Mouse (Mus musculus) heart, embryonic 12.5 days (tissue): ENCODE results near the gene Zfp668. TPM values are rescaled to one million over a fixed set of nuclear protein-coding genes. Genes with fewer than 3 reads are reported as not detected.
"Not testable (repeated sequence)": the region's sequence is repeated elsewhere in the genome, so short reads cannot be mapped to it uniquely, and the experiment has no call there.

Experiments used
- ATAC-seq: fragments of 200-750 bp; cut with Nextera tagmentation; 2 replicates; pipeline ENCODE4 v1.8.0; 2017; ENCODE audit warnings: moderate TSS enrichment, moderate library complexity; ENCODE audit not compliant: insufficient number of reproducible peaks, low FRiP score
- H3K27ac ChIP-seq: fragments of 300-500 bp; sonication (generic); 2 replicates; pipeline ENCODE4 v1.5.1; 2016; ENCODE audit warnings: mild to moderate bottlenecking, moderate library complexity; ENCODE audit not compliant: poor library complexity, severe bottlenecking
- H3K27me3 ChIP-seq: fragments of 300-500 bp; sonication (generic); replicated peaks from 2 replicates; pipeline ENCODE4 v1.6.1; 2016; ENCODE audit warnings: mild to moderate bottlenecking, moderate library complexity
- H3K36me3 ChIP-seq: fragments of 300-500 bp; sonication (generic); 2 replicates; pipeline ENCODE4 v1.6.1; 2016; ENCODE audit warnings: mild to moderate bottlenecking, moderate library complexity
- H3K4me1 ChIP-seq: fragments of 300-500 bp; sonication (generic); replicated peaks from 2 replicates; pipeline ENCODE4 v1.6.1; 2016; ENCODE audit warnings: mild to moderate bottlenecking
- H3K4me2 ChIP-seq: fragments of 300-500 bp; sonication (generic); 2 replicates; pipeline ENCODE4 v1.6.1; 2016; ENCODE audit warnings: mild to moderate bottlenecking, moderate library complexity
- H3K4me3 ChIP-seq: fragments of 300-500 bp; sonication (generic); 2 replicates; pipeline ENCODE4 v1.5.1; 2016; ENCODE audit warnings: mild to moderate bottlenecking
- H3K9ac ChIP-seq: fragments of 300-500 bp; sonication (generic); 2 replicates; pipeline ENCODE4 v1.6.1; 2016; ENCODE audit warnings: mild to moderate bottlenecking, moderate library complexity
- H3K9me3 ChIP-seq: fragments of 300-500 bp; sonication (generic); replicated peaks from 2 replicates; pipeline ENCODE4 v1.6.1; 2016; ENCODE audit warnings: mild to moderate bottlenecking, moderate library complexity
- WGBS: fragments of 180-500 bp; shearing (Covaris S2); methylation state at CpG from one replicate; pipeline ENCODE4 v1.1.7; 2016; 5-methylcytosine and 5-hydroxymethylcytosine counted together
- polyA plus RNA-seq: library from polyadenylated mRNA; unstranded; fragments of >200 nt; fragmentation: Nextera tagmentation; extraction: Ambion mirVana; gene quantifications from 2 replicates; pipeline ENCODE4 v1.2.1, GENCODE M21; 2016

Zfp668 gene
- polyA plus RNA-seq, 1 experiment from 2014 or later: 11.4 TPM

- Histone ChIP-seq H3K4me2 (peak overlapping the region; percentile 83), H3K9ac (peak overlapping the region; percentile 89), H3K27me3 (no peaks in the 10 kb centered on the region), H3K4me1 (peaks cover 11% of the 10 kb centered on the region), H3K36me3 (peaks cover 28% of the 10 kb centered on the region), H3K27ac (peak overlapping the region; percentile 93), H3K9me3 (no peaks in the 10 kb centered on the region), H3K4me3 (peak overlapping the region; percentile 89)
- ATAC-seq: peak; percentile 93
- under 1% methylated on average over 45 of the region's 46 CpGs for WGBS
Observed at GRCm38 (mm10) chr7:127841340-127842000, 35.2 kb downstream of the Zfp668 start.

GRCm38 (mm10) chr7:127840886-127841285 is 35.7 kb downstream of the Zfp668 start:
- H3K27me3 ChIP-seq: no peaks in the 10 kb centered on the region
- peak overlapping the region; percentile 89 for H3K9ac ChIP-seq
- peak overlapping the region; percentile 83 for H3K4me2 ChIP-seq
- H3K9me3 ChIP-seq: no peaks in the 10 kb centered on the region
- peak overlapping the region; percentile 89 for H3K4me3 ChIP-seq
- 3% methylated on average over 15 of the region's 15 CpGs for WGBS
- ATAC-seq: peak; percentile 23; the same call in 1 of the 2 replicates
- H3K36me3 ChIP-seq: peaks cover 23% of the 10 kb centered on the region
- peaks cover 11% of the 10 kb centered on the region for H3K4me1 ChIP-seq
- peak overlapping the region; percentile 93 for H3K27ac ChIP-seq

- 76% methylated on average over 2 of the region's 2 CpGs for WGBS
- not testable (repeated sequence) for H3K9me3 ChIP-seq, H3K27ac ChIP-seq, H3K9ac ChIP-seq, H3K4me2 ChIP-seq, ATAC-seq, H3K4me3 ChIP-seq, H3K27me3 ChIP-seq
- Histone ChIP-seq H3K36me3 (peaks cover 17% of the 10 kb centered on the region), H3K4me1 (peaks cover 11% of the 10 kb centered on the region)
Observed at GRCm38 (mm10) chr7:127840031-127840430, 36.6 kb downstream of the Zfp668 start.

GRCm38 (mm10) chr7:127837878-127838277 is 38.8 kb downstream of the Zfp668 start:
- ATAC-seq, H3K9ac ChIP-seq, H3K4me2 ChIP-seq, H3K27me3 ChIP-seq, H3K27ac ChIP-seq, H3K4me1 ChIP-seq, H3K36me3 ChIP-seq, H3K9me3 ChIP-seq, H3K4me3 ChIP-seq: not testable (repeated sequence)
- 79% methylated on average over 4 of the region's 4 CpGs for WGBS

- 85% methylated on average over 5 of the region's 5 CpGs for WGBS
- H3K4me3 ChIP-seq: no peak overlapping the region
- H3K36me3 ChIP-seq: no peaks in the 10 kb centered on the region
- H3K27me3 ChIP-seq: no peaks in the 10 kb centered on the region
- H3K27ac ChIP-seq: no peak overlapping the region
- H3K9ac ChIP-seq: no peak overlapping the region
- no peak for ATAC-seq
- H3K4me2 ChIP-seq: no peak overlapping the region
- H3K9me3 ChIP-seq: no peaks in the 10 kb centered on the region
- peaks cover 5% of the 10 kb centered on the region for H3K4me1 ChIP-seq
Observed at GRCm38 (mm10) chr7:127837473-127837872, 39.2 kb downstream of the Zfp668 start.

- 75% methylated on average over 2 of the region's 2 CpGs for WGBS
- Histone ChIP-seq H3K4me3 (no peak overlapping the region), H3K27ac (no peak overlapping the region), H3K9me3 (no peaks in the 10 kb centered on the region), H3K4me2 (no peak overlapping the region), H3K36me3 (no peaks in the 10 kb centered on the region), H3K27me3 (no peaks in the 10 kb centered on the region), H3K9ac (no peak overlapping the region), H3K4me1 (no peaks in the 10 kb centered on the region)
- no peak for ATAC-seq
Observed at GRCm38 (mm10) chr7:127835550-127835949, 41.1 kb downstream of the Zfp668 start.

GRCm38 (mm10) chr7:127824176-127824871 is 52.3 kb downstream of the Zfp668 start, which contains the start of the genes Stx4a and Stx1b:
Gene Stx4a, plus strand, starts transcription at chr7:127824294.
Gene Stx1b, minus strand, starts transcription at chr7:127824549.
- WGBS: 5% methylated on average over 33 of the region's 38 CpGs
- Histone ChIP-seq H3K4me3 (peak within 1 kb of the TSS; percentile 59), H3K4me2 (peak within 1 kb of the TSS; percentile 85), H3K4me1 (peaks cover 3% of the 10 kb centered on the region; the same call in 1 of the 2 replicates), H3K9me3 (no peaks in the 10 kb centered on the region), H3K36me3 (no peaks in the 10 kb centered on the region), H3K27ac (no peak within 1 kb of the TSS), H3K27me3 (peaks cover 23% of the 10 kb centered on the region), H3K9ac (peak within 1 kb of the TSS; percentile 70)
- ATAC-seq: peak; percentile 47

- 0 out of 2 replicates have a peak, but pooled peaks have one; percentile 15 for ATAC-seq
Observed at GRCm38 (mm10) chr7:127823236-127824171, 53.1 kb downstream of the Zfp668 start.

GRCm38 (mm10) chr7:127822494-127822893 is 54.1 kb downstream of the Zfp668 start:
- Histone ChIP-seq H3K36me3 (no peaks in the 10 kb centered on the region), H3K4me1 (peaks cover 3% of the 10 kb centered on the region; the same call in 1 of the 2 replicates), H3K9me3 (no peaks in the 10 kb centered on the region), H3K27ac (no peak overlapping the region), H3K4me3 (no peak overlapping the region), H3K9ac (no peak overlapping the region), H3K4me2 (no peak overlapping the region), H3K27me3 (peaks cover 23% of the 10 kb centered on the region)
- WGBS: 85% methylated on average over 3 of the region's 3 CpGs
- ATAC-seq: no peak

More at GRCm38 (mm10) chr7:127823236-127824171, 53.1 kb downstream of the Zfp668 start:
- Histone ChIP-seq H3K9ac (peak overlapping the region; percentile 70), H3K9me3 (no peaks in the 10 kb centered on the region), H3K4me1 (peaks cover 3% of the 10 kb centered on the region; the same call in 1 of the 2 replicates), H3K4me2 (peak overlapping the region; percentile 85), H3K36me3 (no peaks in the 10 kb centered on the region), H3K27me3 (peaks cover 23% of the 10 kb centered on the region), H3K4me3 (peak overlapping the region; percentile 59), H3K27ac (no peak overlapping the region)
- WGBS: 67% methylated on average over 11 of the region's 11 CpGs

- H3K27ac ChIP-seq: no peak overlapping the region
- peaks cover 3% of the 10 kb centered on the region; the same call in 1 of the 2 replicates for H3K4me1 ChIP-seq
- no peak overlapping the region for H3K9ac ChIP-seq
- peaks cover 19% of the 10 kb centered on the region for H3K27me3 ChIP-seq
- H3K36me3 ChIP-seq: no peaks in the 10 kb centered on the region
- WGBS: 62% methylated on average over 13 of the region's 13 CpGs
- H3K4me2 ChIP-seq: no peak overlapping the region
- ATAC-seq: no peak
- H3K4me3 ChIP-seq: no peak overlapping the region
- H3K9me3 ChIP-seq: no peaks in the 10 kb centered on the region
Observed at GRCm38 (mm10) chr7:127820836-127821509, 55.7 kb downstream of the Zfp668 start.
